Mouse (Mus musculus) embryo, embryonic 11.5 days (tissue): ENCODE data around the gene Abcc10.
A peak's percentile ranks its signal among the peaks of the same experiment; 100 is the strongest.

ENCODE experiments used
- DNase-seq: peaks from one replicate; pipeline ENCODE4 v3.0.0-alpha.2; 2012; ENCODE audit warnings: low read depth, low spot score

Gene Abcc10

DNA sequence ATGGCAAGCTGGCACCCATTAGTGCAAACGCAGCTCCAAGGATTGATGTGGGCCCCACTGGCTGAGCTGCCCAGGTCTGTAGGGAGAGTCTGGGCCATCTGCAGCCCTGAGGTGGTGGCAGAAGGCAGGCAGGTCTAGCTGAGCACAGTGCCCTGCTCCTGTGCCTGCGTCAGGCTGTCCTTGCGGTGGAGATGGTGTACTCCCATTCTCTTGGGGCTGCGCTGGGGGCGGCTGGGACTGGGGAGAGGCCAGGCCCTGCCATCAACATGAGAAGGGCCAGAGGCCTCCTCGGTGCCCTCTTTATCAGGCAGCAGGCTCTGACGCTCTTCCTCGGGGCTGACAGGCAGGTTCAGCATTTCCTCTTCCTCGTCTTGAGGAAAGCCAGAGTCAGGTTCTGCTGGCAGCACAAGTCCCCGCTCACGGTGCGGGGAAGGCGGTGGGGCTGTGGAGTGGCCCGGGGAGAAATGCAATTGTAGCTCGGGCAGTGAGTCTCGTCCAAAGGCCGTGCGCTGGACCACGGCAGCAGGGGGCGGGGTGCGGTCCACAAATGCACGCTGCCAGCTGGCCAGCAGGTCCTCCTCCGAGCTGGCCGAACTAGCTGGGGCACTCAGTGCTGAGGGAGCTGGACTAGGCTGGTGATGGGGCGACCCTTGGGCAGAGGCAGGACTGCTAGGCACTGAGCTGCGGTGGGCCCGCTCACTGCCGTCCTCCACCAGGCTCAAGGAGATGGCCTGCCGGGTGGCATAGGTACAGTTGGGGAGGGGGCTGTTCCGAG, 69.7 kb downstream of the Abcc10 start:
- DNase-seq, result no peak

DNA sequence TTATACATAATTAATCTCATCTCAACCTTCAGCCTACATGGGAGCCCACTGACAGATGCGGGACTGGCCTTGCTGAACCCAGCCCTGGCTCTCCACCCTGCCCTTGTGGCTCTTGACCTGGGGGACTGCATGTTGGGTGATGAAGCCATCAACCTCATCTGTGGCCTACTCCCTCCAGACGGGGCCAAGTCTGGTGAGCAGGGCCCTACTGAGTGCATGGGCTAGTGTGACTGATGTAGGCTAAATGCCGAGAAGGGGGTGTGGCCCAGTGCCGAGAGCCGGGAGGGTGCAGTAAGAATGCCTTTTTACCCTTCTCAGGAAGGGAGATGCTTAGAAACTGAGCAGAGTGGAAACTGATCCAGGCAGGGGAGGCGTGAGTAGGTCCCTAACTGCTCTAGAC, 73.0 kb downstream of the Abcc10 start:
- DNase-seq, result no peak

DNA sequence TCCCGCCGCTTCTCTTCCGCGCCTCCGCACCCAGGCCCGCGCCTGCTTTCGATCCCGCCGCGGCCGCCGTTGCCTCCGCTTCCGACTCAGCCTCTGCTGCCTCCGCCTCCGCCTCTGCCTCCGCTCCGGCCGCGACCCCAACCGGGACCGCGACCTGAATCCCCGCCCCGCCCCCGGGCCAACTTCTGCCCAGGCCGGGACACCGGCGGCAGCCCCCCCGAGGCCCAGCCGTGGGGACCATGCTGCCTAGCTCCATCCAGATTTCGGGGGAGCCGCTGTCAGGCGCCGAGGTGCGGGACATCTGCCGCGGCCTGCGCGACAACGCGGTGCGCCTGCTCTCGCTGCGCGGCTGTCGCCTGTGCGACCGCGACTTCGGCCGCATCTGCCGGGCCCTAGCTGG, 74.0 kb downstream of the Abcc10 start:
- no peak for DNase-seq

DNA sequence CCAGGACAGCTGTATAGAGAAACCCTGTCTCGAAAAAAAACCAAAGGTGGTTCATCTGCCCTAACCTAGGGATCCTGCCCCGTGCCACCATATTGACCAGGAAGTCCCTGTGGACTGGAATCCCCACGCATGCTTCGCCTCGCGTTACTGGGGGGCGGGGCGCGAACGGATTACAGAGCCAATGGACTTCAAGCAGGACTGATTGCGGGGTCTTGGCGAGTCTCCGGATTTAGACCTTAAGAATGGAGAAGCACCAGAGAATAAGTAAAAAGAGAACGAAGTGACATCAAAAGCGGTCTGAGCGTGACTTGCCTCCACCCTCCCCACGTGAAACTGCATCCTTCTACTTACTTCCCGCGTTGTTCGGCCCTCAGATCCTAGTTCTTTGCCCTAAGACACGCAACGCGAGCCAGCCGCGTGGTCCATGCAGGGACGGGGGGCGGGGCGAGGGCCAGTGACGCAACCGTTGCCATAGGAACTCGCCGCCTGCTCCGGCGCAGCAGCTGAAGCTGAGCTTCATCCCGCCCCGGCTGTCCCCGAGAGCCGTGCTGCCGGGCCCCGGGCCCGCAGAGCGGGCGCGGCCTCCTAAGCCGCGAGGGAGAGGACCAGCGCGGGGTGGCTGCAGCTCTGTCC, 74.6 kb downstream of the Abcc10 start, which contains the start of gene Lrrc73:
Gene Lrrc73, plus strand, starts transcription at position 80 of the 633 bp plus-strand sequence.
- DNase-seq, result peak; percentile 83
